Mouse (Mus musculus) thymus, adult 2 months (tissue): ENCODE measurements around the gene Ccdc22.

Experiments
- CTCF ChIP-seq: fragments of 200-500 bp; IDR thresholded peaks from 2 replicates; pipeline ENCODE4 v1.5.1; 2012; ENCODE audit warnings: mild to moderate bottlenecking, control low read depth, low read length, moderate library complexity, borderline replicate concordance; ENCODE audit not compliant: control insufficient read depth, poor library complexity, insufficient read depth; ENCODE audit errors: extremely low read depth
- POLR2A ChIP-seq: fragments of 200-500 bp; IDR thresholded peaks from 2 replicates; pipeline ENCODE4 v1.6.1; 2012; ENCODE audit warnings: mild to moderate bottlenecking, low read length, control low read depth, moderate library complexity; ENCODE audit not compliant: control insufficient read depth, poor library complexity, insufficient read depth; ENCODE audit errors: extremely low read depth

DNA sequence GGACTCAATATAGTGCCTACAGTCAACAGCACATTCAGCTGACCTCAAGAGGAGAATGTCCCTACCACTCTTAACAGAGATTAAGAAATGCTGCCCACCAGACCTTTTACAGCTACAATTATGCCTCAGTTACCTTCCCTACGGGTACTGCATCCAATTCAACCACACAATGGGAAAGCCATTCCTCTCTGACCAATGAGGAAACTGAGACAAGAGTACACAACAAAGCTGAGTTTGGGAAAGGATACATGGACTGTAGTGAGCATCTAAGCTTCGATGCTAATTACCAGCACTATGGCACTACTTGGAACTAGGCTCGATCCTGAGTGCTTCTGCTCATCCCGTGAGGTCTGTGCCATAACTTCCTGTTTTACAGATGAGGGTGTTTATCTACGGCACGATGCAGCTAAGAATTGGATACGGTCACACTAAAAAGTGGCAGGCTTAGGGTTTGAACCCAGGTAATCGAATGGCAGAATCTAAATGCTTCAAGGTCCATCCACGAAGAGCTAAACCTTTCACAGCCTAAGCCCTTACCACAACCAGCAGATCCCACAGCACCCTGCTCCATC, 33.7 kb downstream of the Ccdc22 start:
- no peak for TF ChIP-seq CTCF
- no peak for TF ChIP-seq POLR2A
